Mouse (Mus musculus) B cell, adult 67 days (primary cell): ENCODE results near the gene Ttc39a. TPM values are rescaled to one million over a fixed set of nuclear protein-coding genes. Genes with fewer than 3 reads are reported as not detected.

Source experiments
- total RNA-seq, 2 experiments: library from RNA; stranded (reverse); gene quantifications; 4 replicates each; pipeline ENCODE4 v1.2.4; 2023

The Ttc39a gene
- not detected for total RNA-seq

GRCm38 (mm10) chr4:109406486-109407175, at the start of gene Ttc39a:
Gene Ttc39a (plus strand): TSS chr4:109406623.

GRCm38 (mm10) chr4:109484621-109485020, 78.2 kb downstream of the Ttc39a start, which contains the start of gene Rnf11:
Gene Rnf11 (minus strand): TSS chr4:109484728.

Other genes starting within 250 kb of the Ttc39a start
- 100 to 1,000 TPM; 170 to 176 TPM for gene Osbpl9, start 204.4 kb upstream of the Ttc39a start, total RNA-seq
- not detected for gene Calr4, start 172.1 kb upstream of the Ttc39a start, total RNA-seq
- 100 to 1,000 TPM; 112 to 115 TPM for gene Eps15, start 126.4 kb upstream of the Ttc39a start, total RNA-seq
- gene Rnf11, start 78.1 kb downstream of the Ttc39a start, total RNA-seq: 10 to 100 TPM; 15.8 to 19.6 TPM
- gene 4930522H14Rik, start 124.7 kb downstream of the Ttc39a start, total RNA-seq: not detected